Mouse (Mus musculus) testis, adult 2 months (tissue): ENCODE results near the gene Txk. TPM values are rescaled to one million over a fixed set of nuclear protein-coding genes. Genes with fewer than 3 reads are reported as not detected.

Experiments
- H3K27ac ChIP-seq: fragments of 200-500 bp; 2 replicates; pipeline ENCODE4 v1.5.1; 2012; ENCODE audit warnings: low read depth, low read length; ENCODE audit not compliant: control insufficient read depth, insufficient read depth
- H3K27me3 ChIP-seq: fragments of 200-500 bp; 2 replicates; pipeline ENCODE4 v1.6.1; 2012; ENCODE audit warnings: mild to moderate bottlenecking, low read length, moderate library complexity; ENCODE audit not compliant: control insufficient read depth, insufficient read depth
- H3K36me3 ChIP-seq: fragments of 200-500 bp; 2 replicates; pipeline ENCODE4 v1.6.1; 2012; ENCODE audit warnings: mild to moderate bottlenecking, low read length; ENCODE audit not compliant: control insufficient read depth, insufficient read depth
- H3K4me1 ChIP-seq: fragments of 200-500 bp; 2 replicates; pipeline ENCODE4 v1.6.1; 2012; ENCODE audit warnings: low read length; ENCODE audit not compliant: control insufficient read depth, insufficient read depth
- H3K4me3 ChIP-seq: fragments of 200-500 bp; 2 replicates; pipeline ENCODE4 v1.5.1; 2012; ENCODE audit warnings: low read depth, mild to moderate bottlenecking, low read length, moderate library complexity, mixed read lengths; ENCODE audit not compliant: control insufficient read depth
- CTCF ChIP-seq: fragments of 200-500 bp; IDR thresholded peaks from 2 replicates; pipeline ENCODE4 v1.5.1; 2012; ENCODE audit warnings: low read depth, mild to moderate bottlenecking, inconsistent platforms, low read length, moderate library complexity; ENCODE audit not compliant: control insufficient read depth, insufficient read depth, insufficient replicate concordance
- POLR2A ChIP-seq: fragments of 200-500 bp; IDR thresholded peaks from 2 replicates; pipeline ENCODE4 v1.6.1; 2012; ENCODE audit warnings: low read depth, mild to moderate bottlenecking, inconsistent platforms, low read length, moderate library complexity; ENCODE audit not compliant: control insufficient read depth
- polyA plus RNA-seq: library from polyadenylated mRNA; depleted of rRNA; stranded (reverse); fragments of >200 nt; gene quantifications from 2 replicates; pipeline ENCODE4 v1.2.3, GENCODE M21; 2012

The Txk gene
- polyA plus RNA-seq, 1 experiment, result 1.7 TPM

DNA sequence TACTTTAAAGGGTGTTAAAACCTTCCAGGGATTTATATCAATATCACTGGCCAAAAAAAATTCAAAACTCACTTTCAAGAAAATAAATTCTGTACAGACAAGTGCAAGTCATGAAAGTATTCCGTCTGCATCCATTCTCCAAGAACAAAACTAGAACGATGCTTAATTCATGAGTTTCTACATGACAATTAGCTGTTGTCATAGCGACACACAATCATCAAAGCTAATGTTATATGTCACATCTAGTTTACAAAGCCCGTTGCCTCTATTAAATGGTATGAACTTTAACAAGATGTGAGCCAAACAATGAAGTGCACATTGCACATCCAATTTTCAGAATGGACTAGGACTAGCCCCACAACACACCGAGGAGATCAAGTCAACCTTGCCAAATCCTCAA is 9.2 kb upstream of the Txk start:
- H3K4me1 ChIP-seq, result peaks cover 6% of the 10 kb centered on the region
- no peak overlapping the region for H3K4me3 ChIP-seq
- no peak overlapping the region for H3K27ac ChIP-seq
- TF ChIP-seq POLR2A, result no peak
- no peak for TF ChIP-seq CTCF
- H3K27me3 ChIP-seq, result no peaks in the 10 kb centered on the region
- no peaks in the 10 kb centered on the region for H3K36me3 ChIP-seq

DNA sequence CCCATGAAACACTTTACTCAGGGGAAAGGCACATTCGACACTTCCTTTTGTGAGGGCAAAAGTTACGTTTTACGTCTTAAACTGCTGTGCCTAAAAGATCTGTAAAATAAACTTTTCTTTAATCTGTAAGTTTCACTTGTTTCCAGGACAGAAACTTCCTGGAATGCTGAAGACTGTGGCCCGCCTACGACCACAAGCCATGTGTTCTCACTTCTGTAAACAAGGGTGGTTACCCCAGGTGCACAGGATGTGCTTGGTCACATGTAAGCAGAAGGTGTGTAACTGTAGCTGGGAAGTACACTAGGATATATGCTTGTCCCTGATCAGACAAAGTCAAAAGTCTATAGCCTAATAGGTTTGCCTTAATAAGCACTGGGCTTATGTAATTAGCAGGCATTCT is 8.7 kb upstream of the Txk start:
- Histone ChIP-seq H3K27ac (no peak overlapping the region), H3K4me3 (no peak overlapping the region), H3K4me1 (peaks cover 6% of the 10 kb centered on the region), H3K27me3 (no peaks in the 10 kb centered on the region), H3K36me3 (no peaks in the 10 kb centered on the region)
- no peak for TF ChIP-seq CTCF
- no peak for TF ChIP-seq POLR2A

DNA sequence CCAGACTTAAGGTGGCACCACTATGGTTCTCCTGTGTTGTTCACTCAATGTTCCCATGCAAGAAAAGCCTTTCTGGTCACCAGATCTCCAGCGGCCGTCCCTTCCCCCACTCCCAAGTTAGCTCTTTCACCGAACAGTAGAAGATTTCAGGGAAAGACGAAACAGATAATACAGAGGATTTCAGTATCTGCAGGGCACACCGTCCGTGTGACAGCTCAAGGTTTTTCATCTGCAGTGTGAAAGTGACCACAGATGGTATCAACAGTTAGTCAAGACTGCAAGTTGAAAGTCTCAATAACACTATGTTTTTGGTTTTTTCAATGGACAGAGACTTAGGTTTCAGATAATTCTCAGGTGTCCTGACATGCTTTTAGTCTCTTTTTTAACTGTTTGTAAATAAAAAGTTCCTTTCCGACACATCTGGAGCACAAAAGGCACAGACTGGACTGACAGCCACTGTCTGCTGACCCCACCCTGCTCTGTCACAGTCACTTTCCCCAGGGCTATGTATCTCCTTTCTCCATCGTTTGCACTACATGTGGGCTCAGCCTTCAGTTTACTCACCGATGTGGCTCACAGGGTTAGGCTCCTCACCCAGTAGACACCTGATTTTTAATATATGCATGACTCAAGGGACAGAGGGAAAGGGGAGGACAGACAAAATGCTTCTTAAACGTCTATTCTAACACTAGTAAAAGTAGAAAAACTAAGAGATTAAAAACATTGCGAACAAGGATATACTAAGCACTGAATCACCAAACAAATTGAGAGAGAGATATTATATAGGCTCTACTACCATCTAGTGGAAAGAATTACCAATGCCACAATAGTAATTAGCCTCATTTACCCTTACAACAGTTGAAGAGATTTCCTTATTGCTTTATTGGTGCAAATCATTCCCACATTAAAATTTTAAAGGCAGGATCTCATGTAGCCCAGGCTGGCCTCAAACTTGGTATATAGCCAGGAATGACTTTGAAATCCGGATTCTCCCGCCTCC is 6.6 kb upstream of the Txk start:
- H3K4me3 ChIP-seq, result no peak overlapping the region
- H3K27me3 ChIP-seq, result no peaks in the 10 kb centered on the region
- H3K36me3 ChIP-seq, result no peaks in the 10 kb centered on the region
- TF ChIP-seq POLR2A (no peak), CTCF (no peak)
- H3K4me1 ChIP-seq, result no peaks in the 10 kb centered on the region
- no peak overlapping the region for H3K27ac ChIP-seq

DNA sequence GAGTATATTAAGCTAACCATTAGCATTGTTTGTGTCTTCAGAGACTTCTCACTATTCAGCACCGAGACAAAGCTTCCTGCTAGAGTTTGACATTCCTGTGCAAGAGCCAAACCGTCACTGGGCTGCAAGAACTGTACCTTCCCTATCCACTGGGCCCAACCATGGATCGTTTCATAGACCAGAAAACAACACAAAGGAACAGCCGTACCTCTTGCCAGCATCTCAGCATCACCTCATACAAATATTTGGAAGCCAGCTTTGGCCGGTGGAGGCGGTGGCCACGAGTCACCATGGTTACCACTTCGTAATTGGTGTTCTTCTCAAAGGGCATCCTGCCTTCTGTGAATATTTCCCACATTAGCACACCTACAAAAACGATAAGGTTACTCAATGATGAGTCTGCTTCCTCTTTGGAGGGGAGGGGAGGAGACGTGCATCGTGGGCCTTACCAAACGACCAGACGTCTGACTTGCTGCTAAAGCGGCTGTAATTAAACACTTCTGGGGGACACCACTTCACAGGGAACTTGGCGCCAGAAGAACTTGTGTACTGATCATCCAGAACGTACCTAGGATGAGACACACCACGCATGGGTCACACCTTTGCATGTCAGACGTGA is 4.7 kb upstream of the Txk start:
- Histone ChIP-seq H3K4me1 (no peaks in the 10 kb centered on the region), H3K27me3 (no peaks in the 10 kb centered on the region), H3K27ac (no peak overlapping the region), H3K4me3 (no peak overlapping the region), H3K36me3 (no peaks in the 10 kb centered on the region)
- TF ChIP-seq CTCF (no peak), POLR2A (no peak)

DNA sequence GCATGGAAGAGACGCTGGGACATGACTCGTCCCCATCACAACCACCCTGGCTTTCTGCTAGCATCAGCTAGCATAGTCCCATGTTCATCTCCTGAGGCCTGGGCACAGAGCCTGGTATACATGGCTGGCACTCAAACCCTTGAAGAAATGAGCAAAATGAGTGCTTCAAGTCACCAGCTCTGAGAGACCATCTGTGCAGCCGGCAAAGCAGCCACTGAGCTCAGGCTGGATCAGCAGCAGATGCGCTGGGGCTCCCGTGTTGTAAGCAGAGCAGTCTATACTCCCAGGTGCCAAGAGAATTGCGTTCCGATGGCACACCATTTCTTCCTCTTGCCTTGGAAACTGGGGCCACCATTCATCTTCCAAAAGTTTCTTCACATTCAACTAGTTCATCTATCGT is 3.4 kb upstream of the Txk start:
- H3K27me3 ChIP-seq, result no peaks in the 10 kb centered on the region
- TF ChIP-seq CTCF (no peak), POLR2A (no peak)
- H3K4me3 ChIP-seq, result no peak overlapping the region
- H3K36me3 ChIP-seq, result no peaks in the 10 kb centered on the region
- H3K4me1 ChIP-seq, result no peaks in the 10 kb centered on the region
- H3K27ac ChIP-seq, result no peak overlapping the region

DNA sequence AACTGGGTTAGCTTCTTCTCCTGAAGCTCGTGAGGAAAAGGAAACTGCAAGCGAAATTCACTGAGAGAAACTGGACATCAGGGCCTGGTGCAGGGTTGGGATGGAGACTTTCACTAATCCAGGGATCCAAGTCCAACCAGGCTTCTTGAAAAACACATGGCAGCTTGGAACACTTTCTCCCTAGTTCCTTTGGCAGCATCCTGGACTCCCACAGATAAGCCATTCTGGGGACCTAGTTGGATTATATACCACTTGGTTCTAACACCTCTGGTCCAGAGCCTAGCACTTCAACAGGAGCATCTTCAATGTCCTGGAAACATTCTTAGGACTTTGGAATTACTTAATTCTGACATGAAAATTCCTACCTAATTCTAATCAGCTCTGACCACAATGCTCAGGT is 2.5 kb upstream of the Txk start:
- no peaks in the 10 kb centered on the region for H3K4me1 ChIP-seq
- no peaks in the 10 kb centered on the region for H3K36me3 ChIP-seq
- no peak overlapping the region for H3K4me3 ChIP-seq
- no peaks in the 10 kb centered on the region for H3K27me3 ChIP-seq
- no peak for TF ChIP-seq POLR2A
- no peak for TF ChIP-seq CTCF
- H3K27ac ChIP-seq, result no peak overlapping the region

DNA sequence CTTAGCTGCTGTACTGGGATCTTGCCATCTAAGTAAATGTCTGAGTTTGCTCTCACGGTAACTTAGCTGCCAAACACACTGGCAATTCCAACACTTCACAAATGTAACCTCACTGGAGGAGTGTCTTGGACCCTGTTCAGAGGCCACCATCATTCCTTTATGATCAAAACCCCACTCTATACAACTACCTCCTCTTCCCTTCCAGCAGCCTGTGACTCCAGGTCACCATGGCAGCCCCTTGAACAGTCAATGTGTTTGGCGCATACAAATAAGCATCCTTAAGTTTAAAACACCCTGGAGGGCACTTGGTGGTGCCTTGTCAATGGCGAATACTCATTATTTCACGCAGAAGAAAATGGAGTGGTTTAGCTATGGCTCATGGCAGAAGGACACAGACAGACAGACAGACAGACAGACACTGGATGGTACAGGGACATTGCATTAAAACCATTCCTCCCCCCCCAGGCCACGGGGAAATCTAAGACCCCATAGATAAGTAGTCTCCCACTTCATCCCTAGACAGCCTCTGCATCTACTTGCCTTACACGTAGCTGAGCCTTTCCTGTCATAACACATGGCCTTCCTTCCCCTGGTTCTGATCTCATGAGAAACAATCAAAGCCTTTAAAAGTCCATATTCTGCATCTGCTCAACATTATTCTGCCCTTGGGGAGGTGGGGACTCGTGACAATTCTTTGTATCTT is 1.4 kb downstream of the Txk start:
- H3K4me3 ChIP-seq, result no peak overlapping the region
- no peaks in the 10 kb centered on the region for H3K27me3 ChIP-seq
- H3K27ac ChIP-seq, result no peak overlapping the region
- no peaks in the 10 kb centered on the region for H3K36me3 ChIP-seq
- TF ChIP-seq POLR2A (no peak), CTCF (no peak)
- H3K4me1 ChIP-seq, result no peaks in the 10 kb centered on the region
